Mouse (Mus musculus): ENCODE results near the gene Micall1.

Gene Micall1

DNA sequence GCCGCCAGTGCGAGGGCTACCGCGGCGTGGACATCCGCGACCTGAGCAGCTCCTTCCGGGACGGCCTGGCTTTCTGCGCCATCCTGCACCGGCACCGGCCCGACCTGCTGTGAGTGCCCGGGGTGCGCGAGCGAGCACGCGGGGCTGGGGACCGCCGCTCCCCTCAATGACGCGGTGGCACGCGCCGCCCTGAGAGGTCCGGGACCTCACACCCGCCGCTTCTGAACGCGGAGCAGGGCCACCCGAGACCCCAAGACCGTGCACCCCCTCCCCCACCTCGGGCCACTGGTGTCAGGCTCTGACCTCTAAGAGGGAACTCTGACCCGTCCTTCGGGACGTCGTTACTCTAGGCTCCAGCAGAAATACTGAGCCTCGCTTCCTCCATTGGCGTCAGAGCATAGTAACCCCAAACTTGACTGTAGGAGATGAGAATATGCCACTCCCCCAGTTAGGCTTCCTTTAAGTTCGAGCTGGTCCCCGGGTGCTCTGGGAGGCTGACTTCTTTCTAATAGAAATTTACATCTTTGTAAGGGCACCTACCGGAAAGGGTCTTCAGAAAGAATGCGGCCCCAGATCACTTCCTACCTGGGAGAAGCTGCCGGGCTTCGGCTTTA is 730 bp downstream of the Micall1 start:
- TF ChIP-seq GATA4 (IDR thresholded peaks at IDR 0.05; ENCODE audit: insufficient replicate concordance, low read length): no peak

DNA sequence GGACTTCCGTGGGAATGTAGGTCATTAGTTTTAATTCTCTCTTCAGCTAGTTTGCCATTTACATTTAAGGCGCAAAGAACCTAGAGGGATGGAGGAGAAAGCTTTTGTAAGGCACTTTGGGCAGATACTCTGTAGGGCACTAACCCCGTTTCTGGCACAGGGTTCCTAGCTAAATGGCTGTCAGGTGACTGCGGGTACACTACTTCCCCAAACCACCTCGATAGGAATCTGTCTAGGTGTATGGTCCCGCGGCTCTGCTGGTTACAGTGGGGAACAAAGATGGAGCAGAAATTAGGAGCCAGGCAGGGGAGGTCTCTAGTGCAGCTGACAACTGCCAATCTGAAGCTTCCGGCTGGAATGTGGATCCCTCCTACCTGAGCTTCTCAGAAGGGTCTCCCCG is 1.3 kb downstream of the Micall1 start:
- TF ChIP-seq GATA4 (IDR thresholded peaks at IDR 0.05; ENCODE audit: insufficient replicate concordance, low read length): no peak

- TF ChIP-seq GATA4 (IDR thresholded peaks at IDR 0.05; ENCODE audit: insufficient replicate concordance, low read length): no peak
Measured at GRCm38 (mm10) chr15:79110528-79110927, 1.8 kb downstream of the Micall1 start.

DNA sequence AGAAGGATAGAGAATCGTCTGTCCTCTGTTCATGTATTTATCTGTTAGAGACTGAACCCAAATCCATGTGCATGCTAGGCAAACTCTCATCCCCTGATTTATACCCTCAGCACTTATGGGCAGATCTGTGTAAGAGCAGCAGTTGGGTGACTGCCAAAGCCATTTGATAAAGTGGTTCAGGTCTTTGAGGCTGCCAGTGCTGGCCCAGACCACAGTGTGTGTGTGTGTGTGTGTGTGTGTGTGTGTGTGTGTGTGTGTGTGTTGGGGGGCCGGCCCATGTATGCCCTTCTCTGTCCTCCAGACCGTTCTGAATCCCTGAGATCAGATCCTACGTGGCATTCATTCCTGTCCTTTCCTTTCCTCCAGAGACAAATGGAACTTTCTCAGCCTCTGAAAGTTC is 3.1 kb downstream of the Micall1 start:
- no peak for TF ChIP-seq GATA4 (IDR thresholded peaks at IDR 0.05; ENCODE audit: insufficient replicate concordance, low read length)

- TF ChIP-seq GATA4 (IDR thresholded peaks at IDR 0.05; ENCODE audit: insufficient replicate concordance, low read length): no peak
Measured at GRCm38 (mm10) chr15:79115276-79115675, 6.6 kb downstream of the Micall1 start.

DNA sequence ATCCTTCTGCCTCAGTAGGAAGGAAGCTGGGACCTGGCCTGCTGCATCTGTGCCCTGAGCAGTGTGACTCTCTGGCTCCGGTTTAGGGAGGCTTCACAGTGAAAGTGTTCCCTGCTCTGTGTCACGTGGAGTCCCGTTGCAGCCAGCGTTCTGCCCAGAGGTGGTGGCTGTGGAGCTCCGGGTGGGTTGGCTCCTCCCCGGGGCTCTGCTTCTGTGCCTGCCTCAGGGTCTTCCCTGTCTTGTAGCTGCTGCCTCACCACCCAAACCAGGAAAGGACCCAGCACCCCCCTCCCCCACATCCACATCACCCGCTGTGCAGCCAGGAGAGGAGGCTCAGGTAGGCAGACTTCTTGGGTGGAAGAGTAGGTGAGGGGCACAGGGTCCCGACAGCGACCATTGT is 10.8 kb downstream of the Micall1 start:
- no peak for TF ChIP-seq GATA4 (IDR thresholded peaks at IDR 0.05; ENCODE audit: insufficient replicate concordance, low read length)

GRCm38 (mm10) chr15:79122119-79122518 is 13.4 kb downstream of the Micall1 start:
- no peak for TF ChIP-seq GATA4 (IDR thresholded peaks at IDR 0.05; ENCODE audit: insufficient replicate concordance, low read length)

- no peak for TF ChIP-seq GATA4 (IDR thresholded peaks at IDR 0.05; ENCODE audit: insufficient replicate concordance, low read length)
Measured at GRCm38 (mm10) chr15:79122546-79122945, 13.8 kb downstream of the Micall1 start.

DNA sequence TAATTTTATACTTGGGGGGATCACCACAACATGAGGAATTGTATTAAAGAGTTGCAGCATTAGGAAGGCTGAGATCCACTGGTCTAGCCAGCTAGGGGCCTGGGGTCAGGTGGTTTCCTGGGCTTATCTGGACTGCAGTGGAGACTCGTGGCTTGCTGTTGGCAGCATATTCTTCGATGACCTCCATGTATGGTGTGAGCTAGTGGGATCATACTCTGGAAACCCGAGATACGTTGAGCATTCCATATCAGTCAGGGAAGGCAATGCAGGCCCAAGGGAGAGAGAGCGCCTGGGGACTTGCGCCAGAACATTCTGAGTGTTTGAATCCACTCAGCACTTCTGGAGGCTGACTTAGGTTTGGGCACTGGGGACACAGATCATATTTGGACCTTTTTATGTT is 15.1 kb downstream of the Micall1 start:
- TF ChIP-seq GATA4 (IDR thresholded peaks at IDR 0.05; ENCODE audit: insufficient replicate concordance, low read length): no peak

- TF ChIP-seq GATA4 (IDR thresholded peaks at IDR 0.05; ENCODE audit: insufficient replicate concordance, low read length): no peak
Measured at GRCm38 (mm10) chr15:79124331-79124875, 15.7 kb downstream of the Micall1 start.

GRCm38 (mm10) chr15:79126217-79126932 is 17.7 kb downstream of the Micall1 start:
- no peak for TF ChIP-seq GATA4 (IDR thresholded peaks at IDR 0.05; ENCODE audit: insufficient replicate concordance, low read length)

- TF ChIP-seq GATA4 (IDR thresholded peaks at IDR 0.05; ENCODE audit: insufficient replicate concordance, low read length): no peak
Measured at GRCm38 (mm10) chr15:79127101-79127500, 18.4 kb downstream of the Micall1 start.

GRCm38 (mm10) chr15:79128208-79128607 is 19.5 kb downstream of the Micall1 start:
- no peak for TF ChIP-seq GATA4 (IDR thresholded peaks at IDR 0.05; ENCODE audit: insufficient replicate concordance, low read length)

DNA sequence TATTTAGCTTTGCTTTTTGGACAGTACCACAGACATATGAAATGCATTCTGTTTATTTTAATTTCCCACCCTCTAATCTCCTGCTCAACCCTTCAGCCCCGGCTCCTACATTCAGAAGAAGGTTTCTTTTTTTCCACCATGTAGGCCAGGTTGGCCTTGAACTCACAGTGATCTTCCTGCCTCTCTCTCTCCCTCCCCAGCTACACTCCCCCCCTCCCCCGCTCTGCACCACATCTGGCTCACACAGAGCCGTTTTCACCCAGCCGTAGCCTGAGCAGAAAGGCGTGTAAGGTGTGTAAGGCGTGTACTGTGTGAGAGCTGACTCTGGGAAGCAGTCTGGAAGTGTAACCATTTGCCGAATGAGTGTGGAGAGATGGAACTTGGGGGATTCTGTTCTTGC is 20.6 kb downstream of the Micall1 start:
- no peak for TF ChIP-seq GATA4 (IDR thresholded peaks at IDR 0.05; ENCODE audit: insufficient replicate concordance, low read length)

DNA sequence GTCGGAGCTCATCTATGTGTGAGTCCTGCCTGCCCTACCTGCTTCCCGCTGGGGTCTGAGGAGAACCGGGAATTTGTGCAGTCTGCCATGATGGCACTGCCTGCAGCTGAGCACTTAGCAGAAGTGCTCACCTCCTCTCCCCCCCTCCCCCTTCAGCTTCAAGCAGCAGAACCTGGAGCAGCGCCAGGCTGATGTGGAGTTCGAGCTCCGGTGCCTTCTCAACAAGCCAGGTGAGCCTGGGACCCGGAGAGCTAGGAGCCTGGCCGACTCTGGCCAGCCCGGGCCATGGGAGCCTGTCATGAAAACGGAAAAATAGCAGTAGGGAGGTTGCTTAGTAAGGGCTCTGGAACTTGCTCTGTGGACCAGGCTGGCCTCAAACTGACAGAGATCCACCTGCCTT is 22.1 kb downstream of the Micall1 start:
- no peak for TF ChIP-seq GATA4 (IDR thresholded peaks at IDR 0.05; ENCODE audit: insufficient replicate concordance, low read length)

GRCm38 (mm10) chr15:79131442-79131841 is 22.7 kb downstream of the Micall1 start:
- no peak for TF ChIP-seq GATA4 (IDR thresholded peaks at IDR 0.05; ENCODE audit: insufficient replicate concordance, low read length)
